Comparison of ENCODE assay signal across 12 mouse cellular contexts in the genomic region with DNA sequence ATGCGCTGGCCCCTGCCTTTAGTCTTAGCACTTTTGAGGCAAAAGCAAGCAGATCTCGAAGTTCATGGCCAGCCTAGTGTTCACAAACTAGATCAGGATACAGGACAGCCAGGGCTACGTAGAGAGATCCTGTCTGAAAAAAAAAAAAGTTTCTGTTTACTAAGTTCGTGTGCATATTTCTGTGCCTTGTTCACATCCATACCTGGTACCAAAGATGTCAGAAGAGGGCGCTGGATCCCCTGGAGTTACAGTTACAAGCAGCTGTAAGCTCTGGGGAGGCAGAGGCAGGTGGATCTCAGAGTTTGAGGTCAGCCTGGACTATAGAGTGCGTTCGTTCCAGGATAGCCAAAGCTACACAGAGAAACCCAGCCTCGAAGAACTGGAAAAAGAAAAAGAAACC. TPM values are rescaled to one million over a fixed set of nuclear protein-coding genes. Genes with fewer than 3 reads are reported as not detected.
DNase-seq lines count a peak whose midpoint lies in the region; ATAC-seq lines count a peak whose summit lies in the region.
"Had no signal": no experiment of that assay in that cellular context is flagged by ENCODE, and none has a peak within 500 bp of the region (broad histone marks: within the 10 kb centered on the region; RNA-seq: fewer than 3 reads in every experiment).

No protein-coding gene starts in this region.

- no peak for ATAC-seq in hindbrain, embryonic 11.5 days (ENCODE audit: low FRiP score)

- H3K36me3 ChIP-seq in hindbrain, embryonic 10.5 days: no peaks in the 10 kb centered on the region
- H3K36me3 ChIP-seq in hindbrain, embryonic 11.5 days (ENCODE audit: control insufficient read depth, insufficient read depth, low read length): no peaks in the 10 kb centered on the region
- no peaks in the 10 kb centered on the region for H3K36me3 ChIP-seq in splenic B cell, adult 2 months (ENCODE audit: control insufficient read depth, insufficient read depth, low read length, poor library complexity, severe bottlenecking)
- H3K36me3 ChIP-seq: embryonic facial prominence, embryonic 12.5 days; G1E had no signal

- no peak for DNase-seq in hindbrain, embryonic 10.5 days (ENCODE audit: low spot score)
- no peak for DNase-seq in hindbrain, embryonic 11.5 days (ENCODE audit: low spot score)
- DNase-seq in thymus, postnatal 4 days: peak; percentile 48
- no peak for DNase-seq in thymus, postnatal 10 days (ENCODE audit: low spot score in 2 of 2)
- DNase-seq in induced T-regulatory cell, adult 2 months (ENCODE audit: low read depth): peak; percentile 75
- DNase-seq in splenic B cell, adult 2 months (ENCODE audit: low read depth, low spot score): peak; percentile 70
- DNase-seq in gastrocnemius, postnatal 4 days (ENCODE audit: low spot score in 2 of 2): no peak
- no peak for DNase-seq in frontal cortex, postnatal 10 days (ENCODE audit: low spot score in 2 of 2)

- no peak overlapping the region for H3K9ac ChIP-seq in hindbrain, embryonic 11.5 days (ENCODE audit: low read depth, low read length)
- H3K9ac ChIP-seq: embryonic facial prominence, embryonic 12.5 days had no signal

- H3K27me3 ChIP-seq in hindbrain, embryonic 10.5 days (ENCODE audit: insufficient read depth, poor library complexity, severe bottlenecking): peaks cover 19% of the 10 kb centered on the region
- H3K27me3 ChIP-seq in hindbrain, embryonic 11.5 days (ENCODE audit: control insufficient read depth, insufficient read depth, low read length): peaks cover 4% of the 10 kb centered on the region; the same call in 1 of the 2 replicates
- no peaks in the 10 kb centered on the region for H3K27me3 ChIP-seq in splenic B cell, adult 2 months (ENCODE audit: control insufficient read depth, insufficient read depth, low read length, poor library complexity, severe bottlenecking)

- peaks cover under 1% of the 10 kb centered on the region; the same call in 1 of the 2 replicates for H3K9me3 ChIP-seq in hindbrain, embryonic 10.5 days
- H3K9me3 ChIP-seq in hindbrain, embryonic 11.5 days (ENCODE audit: control insufficient read depth, low read length): no peaks in the 10 kb centered on the region
- H3K9me3 ChIP-seq: embryonic facial prominence, embryonic 12.5 days; G1E had no signal

- peaks cover 12% of the 10 kb centered on the region for H3K4me1 ChIP-seq in hindbrain, embryonic 10.5 days (replicated peaks)
- H3K4me1 ChIP-seq in hindbrain, embryonic 11.5 days (replicated peaks; ENCODE audit: control insufficient read depth, insufficient read depth, low read length): no peaks in the 10 kb centered on the region
- H3K4me1 ChIP-seq: embryonic facial prominence, embryonic 12.5 days had no signal

- 54% methylated on average over 8 of the region's 8 CpGs for WGBS in hindbrain, embryonic 10.5 days
- WGBS in hindbrain, embryonic 11.5 days: 59% methylated on average over 8 of the region's 8 CpGs

- H3K27ac ChIP-seq in hindbrain, embryonic 10.5 days: no peak overlapping the region
- no peak overlapping the region for H3K27ac ChIP-seq in hindbrain, embryonic 11.5 days (ENCODE audit: low read depth, low read length)
- H3K27ac ChIP-seq: embryonic facial prominence, embryonic 12.5 days had no signal

- peak overlapping the region; percentile 12; the same call in 1 of the 2 replicates for H3K4me3 ChIP-seq in hindbrain, embryonic 10.5 days
- no peak overlapping the region for H3K4me3 ChIP-seq in hindbrain, embryonic 11.5 days (ENCODE audit: low read depth, low read length)
- H3K4me3 ChIP-seq: embryonic facial prominence, embryonic 12.5 days had no signal

- no peak overlapping the region for H3K4me2 ChIP-seq in hindbrain, embryonic 11.5 days (replicated peaks; ENCODE audit: low read depth, low read length)
- H3K4me2 ChIP-seq: embryonic facial prominence, embryonic 12.5 days had no signal

RNA-seq across cellular contexts. Expression of gene Pnpla1, which starts 24.6 kb away (rescaled TPM):
- polyA plus RNA-seq in hindbrain, embryonic 10.5 days (2016; fragmentation: Nextera tagmentation; extraction: Ambion mirVana): not detected in 2 replicates
- not detected in 2 replicates for polyA plus RNA-seq in hindbrain, embryonic 11.5 days (2014; fragmentation: Nextera tagmentation; extraction: Ambion mirVana)
- total RNA-seq in gastrocnemius, postnatal 4 days (2021): not detected
- total RNA-seq: G1E; heart, postnatal 25 days had no signal
- polyA plus RNA-seq: G1E had no signal

RNA-seq across cellular contexts. Expression of gene 4930539E08Rik, which starts 32.3 kb away (rescaled TPM):
- polyA plus RNA-seq in hindbrain, embryonic 10.5 days (2016; fragmentation: Nextera tagmentation; extraction: Ambion mirVana): 0.07 and 0.31 TPM in 2 replicates
- polyA plus RNA-seq in hindbrain, embryonic 11.5 days (2014; fragmentation: Nextera tagmentation; extraction: Ambion mirVana): 0.03 TPM in 1 of 2 replicates, not detected in the other
- under 1 TPM; 0.56 to 0.57 TPM for total RNA-seq in gastrocnemius, postnatal 4 days (2021)
- polyA plus RNA-seq: G1E; liver, embryonic 16.5 days had no signal

Comparison
In these comparisons a context has a peak if more than half of its experiments do, and no peak if none do; other contexts are left out.
1. DNase-seq: peak in thymus, postnatal 4 days (single experiment), induced T-regulatory cell, adult 2 months (single experiment) and splenic B cell, adult 2 months (single experiment); none in hindbrain, embryonic 10.5 days (single experiment), hindbrain, embryonic 11.5 days (single experiment), thymus, postnatal 10 days (0 of 2), gastrocnemius, postnatal 4 days (0 of 2) and frontal cortex, postnatal 10 days (0 of 2).